Mouse (Mus musculus) ES-E14 (cell line): ENCODE results near the gene Krt80. TPM values are rescaled to one million over a fixed set of nuclear protein-coding genes. Genes with fewer than 3 reads are reported as not detected.

Experiments used
- DNase-seq: peaks from one replicate; pipeline ENCODE4 v3.0.0-alpha.2; 2013; ENCODE audit warnings: low read depth, low spot score
- H3K27ac ChIP-seq: 2 replicates; pipeline ENCODE4 v1.5.1; 2012; ENCODE audit warnings: low read depth, mild to moderate bottlenecking, low read length, moderate library complexity, mixed read lengths; ENCODE audit not compliant: poor library complexity, insufficient read depth, severe bottlenecking
- H3K36me3 ChIP-seq: 2 replicates; pipeline ENCODE4 v1.6.1; 2012; ENCODE audit warnings: mild to moderate bottlenecking, low read length, moderate library complexity, mixed read lengths; ENCODE audit not compliant: control insufficient read depth, poor library complexity, insufficient read depth, severe bottlenecking
- H3K4me1 ChIP-seq, 2 experiments: fragments of 150-350 bp in 1 of 2; sonication (generic) in 1 of 2; 2 replicates each; pipeline ENCODE4 v1.6.1; 2012; ENCODE audit warnings: low read length in 2 of 2, mild to moderate bottlenecking in 1 of 2, mixed read lengths in 1 of 2; ENCODE audit not compliant: control insufficient read depth in 2 of 2, insufficient read depth in 2 of 2, poor library complexity in 1 of 2
- H3K4me3 ChIP-seq, 2 experiments: fragments of 150-350 bp in 1 of 2; sonication (generic) in 1 of 2; 2 replicates each; pipeline ENCODE4 v1.5.1; 2012; ENCODE audit warnings: low read length in 2 of 2, low read depth in 1 of 2, mild to moderate bottlenecking in 1 of 2, mixed read lengths in 1 of 2; ENCODE audit not compliant: insufficient read depth in 1 of 2, poor library complexity in 1 of 2, severe bottlenecking in 1 of 2
- H3K9ac ChIP-seq: 2 replicates; pipeline ENCODE4 v1.6.1; 2012; ENCODE audit warnings: low read depth, mild to moderate bottlenecking, low read length, mixed read lengths; ENCODE audit not compliant: poor library complexity, insufficient read depth, severe bottlenecking
- H3K9me3 ChIP-seq: fragments of 150-350 bp; sonication (generic); 2 replicates; pipeline ENCODE4 v1.6.1; 2012; ENCODE audit warnings: low read depth, mild to moderate bottlenecking, low read length; ENCODE audit not compliant: control insufficient read depth, insufficient read depth
- CHD2 ChIP-seq: IDR thresholded peaks from 2 replicates; pipeline ENCODE4 v1.6.1; 2014; ENCODE audit warnings: mild to moderate bottlenecking, low read depth, low read length, inconsistent platforms
- HCFC1 ChIP-seq: IDR thresholded peaks from 2 replicates; pipeline ENCODE4 v1.6.1; 2012; ENCODE audit warnings: low read length, inconsistent platforms, borderline replicate concordance; ENCODE audit not compliant: insufficient read depth
- MAFK ChIP-seq: IDR thresholded peaks from 2 replicates; pipeline ENCODE4 v1.6.1; 2014; ENCODE audit warnings: mild to moderate bottlenecking, low read depth, low read length, inconsistent platforms; ENCODE audit not compliant: insufficient read depth
- ZC3H11A ChIP-seq: IDR thresholded peaks from 2 replicates; pipeline ENCODE4 v1.6.1; 2012; ENCODE audit warnings: low read depth, mild to moderate bottlenecking, inconsistent platforms, low read length, borderline replicate concordance
- ZNF384 ChIP-seq: IDR thresholded peaks from 2 replicates; pipeline ENCODE4 v1.6.1; 2012; ENCODE audit warnings: low read depth, low read length, inconsistent platforms
- in situ Hi-C, 2 experiments: fragments of 600-800 bp; cut with MboI; formaldehyde crosslinking; loops; one replicate each; pipeline ENCODE4 v1.15.1; 2025; ENCODE audit warnings: low sequenced_read_pairs in 2 of 2, inconsistent platforms in 1 of 2; ENCODE audit not compliant: unreplicated experiment in 2 of 2
- total RNA-seq: library from RNA; depleted of rRNA; stranded (reverse); fragments of 300-350 nt; gene quantifications from 2 replicates; pipeline ENCODE4 v1.2.3, GENCODE M21; 2012

Krt80 gene
- total RNA-seq, 1 experiment: 0.18 TPM

DNA sequence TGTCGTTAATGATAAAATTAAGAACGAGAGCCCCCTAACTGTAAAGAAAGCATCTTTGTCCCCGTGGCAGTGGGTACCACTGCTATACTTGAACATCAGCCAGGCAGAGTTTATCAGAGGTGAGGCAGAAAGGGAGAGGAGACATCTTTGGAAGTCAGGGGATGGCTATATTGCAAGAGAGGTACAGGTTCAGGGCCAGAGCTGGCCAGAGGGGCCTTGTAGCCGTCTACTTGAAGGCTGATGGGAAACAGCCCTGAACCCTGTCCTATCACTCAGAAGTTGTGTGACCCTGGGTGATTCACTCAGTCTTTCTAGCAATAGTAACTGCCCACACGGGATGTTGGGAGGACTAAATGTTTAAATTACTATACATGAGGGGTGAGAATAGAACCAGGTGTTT, 48.8 kb downstream of the Krt80 start:
- Histone ChIP-seq H3K9me3 (no peaks in the 10 kb centered on the region), H3K9ac (no peak overlapping the region), H3K36me3 (no peaks in the 10 kb centered on the region), H3K4me3 (no peak overlapping the region), H3K27ac (no peak overlapping the region), H3K4me1 (peaks cover 0 to 8% of the 10 kb centered on the region in 2 experiments; a peak in 2 of 4 replicates)
- no peak for DNase-seq
- in situ Hi-C loops: no loop called here
- no peak for TF ChIP-seq ZC3H11A
- no peak for TF ChIP-seq CHD2
- TF ChIP-seq ZNF384: no peak
- TF ChIP-seq HCFC1: no peak

DNA sequence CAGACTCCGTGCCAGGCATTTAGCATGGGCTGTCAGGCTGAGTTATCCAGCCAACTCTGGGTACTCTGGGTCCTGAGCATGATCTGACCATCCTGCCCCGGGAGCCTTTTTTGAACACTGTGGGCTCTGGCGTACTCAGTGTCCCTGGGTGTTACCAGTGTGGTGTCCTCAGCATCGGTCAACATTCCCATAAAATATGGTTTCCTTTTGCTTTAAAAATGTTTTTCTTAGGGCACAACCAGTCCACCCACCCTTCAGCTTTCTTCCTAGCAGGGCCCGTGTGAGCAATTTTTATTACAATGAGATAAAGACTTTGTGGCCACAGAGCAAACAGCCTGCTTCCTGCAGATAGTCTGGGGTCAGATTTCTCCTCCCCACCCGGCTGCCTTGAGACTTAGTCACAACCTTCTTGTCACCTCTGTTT, 49.3 kb downstream of the Krt80 start:
- Histone ChIP-seq H3K9me3 (no peaks in the 10 kb centered on the region), H3K4me1 (peaks cover 0 to 9% of the 10 kb centered on the region in 2 experiments; a peak in 2 of 4 replicates), H3K9ac (no peak overlapping the region), H3K36me3 (no peaks in the 10 kb centered on the region), H3K27ac (no peak overlapping the region), H3K4me3 (no peak overlapping the region)
- TF ChIP-seq HCFC1: no peak
- TF ChIP-seq ZC3H11A: no peak
- no peak for TF ChIP-seq CHD2
- no peak for TF ChIP-seq ZNF384
- TF ChIP-seq MAFK: no peak
- in situ Hi-C loops: no loop called here
- no peak for DNase-seq

DNA sequence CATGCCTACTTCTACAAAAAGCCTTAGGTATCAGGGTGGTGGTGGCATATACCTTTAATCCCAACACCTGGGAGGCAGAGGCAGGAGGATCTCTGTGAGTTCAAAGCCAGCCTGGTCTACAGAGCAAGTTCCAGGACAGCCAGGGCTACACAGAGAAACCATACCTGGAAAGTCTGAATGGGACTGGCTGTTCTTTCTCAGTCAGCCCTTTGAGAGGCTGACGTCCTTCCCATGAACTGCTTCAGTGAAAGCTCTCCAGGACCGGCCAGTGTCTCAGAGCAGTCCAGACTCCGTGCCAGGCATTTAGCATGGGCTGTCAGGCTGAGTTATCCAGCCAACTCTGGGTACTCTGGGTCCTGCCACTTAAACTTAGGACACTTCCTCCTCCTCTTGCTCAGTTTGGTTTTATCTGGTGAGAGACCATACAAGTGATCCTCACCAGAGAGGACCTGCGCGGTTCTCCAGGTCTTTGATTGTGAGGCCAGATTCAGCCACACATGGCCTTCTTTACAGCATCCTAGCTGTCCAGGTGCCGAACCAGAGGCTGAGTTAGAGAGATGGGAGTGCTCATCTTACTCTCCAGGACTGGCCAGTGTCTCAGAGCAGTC, 49.8 kb downstream of the Krt80 start:
- Histone ChIP-seq H3K4me1 (peaks cover 0 to 10% of the 10 kb centered on the region in 2 experiments; a peak in 2 of 4 replicates), H3K9me3 (no peaks in the 10 kb centered on the region), H3K36me3 (no peaks in the 10 kb centered on the region), H3K4me3 (no peak overlapping the region), H3K9ac (no peak overlapping the region), H3K27ac (no peak overlapping the region)
- in situ Hi-C loops: no loop called here
- no peak for DNase-seq
- no peak for TF ChIP-seq CHD2
- TF ChIP-seq HCFC1: no peak
- no peak for TF ChIP-seq ZNF384
- TF ChIP-seq ZC3H11A: no peak
- TF ChIP-seq MAFK: no peak

DNA sequence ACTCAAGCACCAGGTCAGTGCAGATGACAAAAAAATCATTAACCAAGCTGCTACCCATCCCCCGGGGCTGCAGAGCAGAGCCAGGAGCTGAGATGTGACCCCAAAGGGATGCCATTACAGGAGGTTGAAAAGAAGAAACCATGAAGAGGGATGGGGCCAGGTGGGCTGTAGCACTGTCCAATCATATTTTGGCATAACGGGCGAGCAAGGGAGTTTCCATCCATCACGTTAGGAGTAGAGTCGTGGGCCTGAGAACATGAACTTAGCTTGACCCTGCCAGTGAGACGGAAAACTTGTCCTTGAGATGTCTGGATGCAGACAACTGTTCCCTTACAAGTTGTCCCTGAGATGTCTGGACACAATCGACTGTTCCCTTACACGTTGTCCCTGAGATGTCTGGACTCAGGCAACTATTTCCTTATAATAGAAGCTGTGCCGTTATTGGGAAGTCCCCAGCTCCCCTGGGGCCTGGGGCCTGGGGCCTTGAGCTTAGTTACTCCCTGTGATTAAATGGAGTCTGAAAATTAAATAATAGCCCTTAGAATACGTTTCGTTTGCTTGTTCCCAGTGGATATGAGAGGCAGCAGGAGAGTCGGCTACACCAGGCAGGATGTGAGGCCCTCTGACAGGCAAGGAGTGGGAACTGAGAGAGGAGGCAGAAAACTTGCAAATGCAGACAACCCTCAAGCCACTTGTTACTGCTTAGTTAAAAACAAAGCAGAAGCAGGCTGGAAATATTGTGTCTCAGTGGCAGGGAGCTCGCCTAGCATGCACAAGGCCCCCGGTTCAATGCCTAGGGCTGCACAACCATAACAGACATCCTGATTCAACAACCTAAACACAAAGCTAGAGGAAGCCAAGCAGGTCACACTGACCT, 50.8 kb downstream of the Krt80 start:
- H3K9me3 ChIP-seq: no peaks in the 10 kb centered on the region
- H3K4me1 ChIP-seq: peaks cover 0 to 10% of the 10 kb centered on the region in 2 experiments; a peak in 2 of 4 replicates
- H3K27ac ChIP-seq: no peak overlapping the region
- no peak overlapping the region for H3K9ac ChIP-seq
- no peak for TF ChIP-seq MAFK
- TF ChIP-seq CHD2: no peak
- no peak for TF ChIP-seq ZNF384
- TF ChIP-seq HCFC1: no peak
- TF ChIP-seq ZC3H11A: no peak
- no peak overlapping the region for H3K4me3 ChIP-seq
- in situ Hi-C loops: no loop called here
- H3K36me3 ChIP-seq: no peaks in the 10 kb centered on the region
- DNase-seq: no peak
